Mouse (Mus musculus): Measurements from ENCODE around the gene Megf8. TPM values are rescaled to one million over a fixed set of nuclear protein-coding genes. Genes with fewer than 3 reads are reported as not detected.
A peak's percentile ranks its signal among the peaks of the same experiment; 100 is the strongest.
"Not testable (repeated sequence)": the region's sequence is repeated elsewhere in the genome, so short reads cannot be mapped to it uniquely, and the experiment has no call there.

Megf8 gene
- polyA plus RNA-seq, 1 experiment from 2014 or later, result 18.2 TPM

DNA sequence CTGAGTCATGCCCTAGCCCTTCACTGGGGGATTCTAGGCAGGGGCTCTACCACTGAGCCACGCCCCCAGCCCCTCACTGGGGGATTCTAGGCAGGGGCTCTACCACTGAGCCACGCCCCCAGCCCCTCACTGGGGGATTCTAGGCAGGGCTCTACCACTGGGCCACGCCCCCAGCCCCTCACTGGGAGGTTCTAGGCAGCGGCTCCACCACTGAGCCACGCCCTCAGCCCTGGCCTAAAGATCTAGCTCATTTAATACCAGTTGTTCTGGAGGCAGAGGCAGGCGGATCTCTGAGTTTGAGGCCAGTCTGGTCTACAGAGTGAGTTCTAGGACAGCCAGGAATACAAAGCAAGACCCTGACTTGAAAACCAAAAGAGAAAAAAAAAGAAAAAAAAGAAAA, 8.5 kb downstream of the Megf8 start:
- ATAC-seq (ENCODE audit: low FRiP score, low TSS enrichment); H3K9me3 ChIP-seq (ENCODE audit: low read length); H3K27me3 ChIP-seq (ENCODE audit: insufficient read depth, low read length); H3K27ac ChIP-seq (ENCODE audit: low read length); H3K4me2 ChIP-seq (replicated peaks; ENCODE audit: low read depth, low read length); H3K9ac ChIP-seq (replicated peaks; ENCODE audit: low read length); H3K4me3 ChIP-seq (ENCODE audit: low read length): not testable (repeated sequence)
- peaks cover 22% of the 10 kb centered on the region for H3K4me1 ChIP-seq (ENCODE audit: insufficient read depth, low read length)
- WGBS, result 97% methylated on average over 5 of the region's 6 CpGs
- peaks cover 13% of the 10 kb centered on the region for H3K36me3 ChIP-seq (ENCODE audit: insufficient read depth, low read length)

DNA sequence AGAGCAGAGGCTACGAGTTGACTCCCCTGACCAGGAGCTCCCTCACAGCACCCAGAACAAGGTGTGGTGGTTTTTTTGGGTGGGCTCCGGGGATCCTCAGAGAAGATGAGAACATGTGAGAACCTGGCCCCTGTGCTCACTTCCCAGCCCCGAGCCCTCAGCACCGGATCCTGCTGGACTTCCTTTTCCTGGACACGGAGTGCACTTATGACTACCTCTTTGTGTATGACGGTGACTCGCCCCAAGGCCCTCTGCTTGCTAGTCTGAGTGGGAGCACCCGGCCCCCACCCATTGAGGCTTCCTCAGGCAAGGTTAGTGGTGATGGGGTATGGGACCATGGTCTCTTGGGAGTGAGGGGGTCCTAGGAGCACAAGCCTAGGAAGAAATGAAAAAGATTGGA, 9.3 kb downstream of the Megf8 start:
- Histone ChIP-seq H3K4me3 (ENCODE audit: low read length) (no peak overlapping the region), H3K4me2 (replicated peaks; ENCODE audit: low read depth, low read length) (no peak overlapping the region), H3K27ac (ENCODE audit: low read length) (no peak overlapping the region), H3K36me3 (ENCODE audit: insufficient read depth, low read length) (peaks cover 21% of the 10 kb centered on the region), H3K9me3 (ENCODE audit: low read length) (no peaks in the 10 kb centered on the region), H3K4me1 (ENCODE audit: insufficient read depth, low read length) (peaks cover 21% of the 10 kb centered on the region), H3K27me3 (ENCODE audit: insufficient read depth, low read length) (no peaks in the 10 kb centered on the region), H3K9ac (replicated peaks; ENCODE audit: low read length) (no peak overlapping the region)
- WGBS, result 82% methylated on average over 8 of the region's 8 CpGs
- no peak for ATAC-seq (ENCODE audit: low FRiP score, low TSS enrichment)

DNA sequence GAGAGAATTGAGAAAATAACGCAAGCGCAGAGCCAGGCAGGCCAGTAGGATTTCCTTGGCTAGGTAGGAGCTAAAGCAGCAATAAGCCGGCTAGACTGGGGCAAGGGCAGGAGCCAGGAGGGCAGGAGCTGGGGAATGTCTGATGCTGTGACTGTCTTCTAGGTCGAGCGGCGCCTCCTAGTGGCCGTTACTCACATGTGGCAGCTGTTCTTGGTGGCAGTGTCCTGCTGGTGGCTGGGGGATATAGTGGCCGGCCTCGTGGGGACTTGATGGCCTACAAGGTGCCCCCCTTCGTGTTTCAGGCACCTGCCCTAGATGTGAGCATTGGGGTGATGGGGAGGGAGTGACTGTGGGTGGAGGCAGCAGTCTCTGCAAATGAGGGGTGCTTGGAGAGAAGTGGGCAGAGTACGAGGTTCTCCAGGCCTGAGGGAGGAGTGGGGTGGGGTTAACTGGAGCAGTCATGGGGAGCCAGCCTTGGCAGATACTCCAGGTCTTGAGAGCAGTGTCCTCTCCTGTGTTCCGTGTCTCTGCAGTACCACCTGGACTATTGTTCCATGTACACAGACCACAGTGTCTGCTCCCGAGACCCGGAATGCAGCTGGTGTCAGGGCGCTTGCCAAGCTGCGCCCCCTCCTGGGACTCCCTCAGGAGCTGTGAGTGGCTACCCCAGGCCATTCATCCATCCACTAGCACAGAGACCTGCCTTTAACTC, 16.8 kb downstream of the Megf8 start:
- WGBS, result 41% methylated on average over 16 of the region's 16 CpGs
- ATAC-seq (ENCODE audit: low FRiP score, low TSS enrichment), result peak; percentile 77; the same call in 1 of the 2 replicates
- Histone ChIP-seq H3K27ac (ENCODE audit: low read length) (no peak overlapping the region), H3K9ac (replicated peaks; ENCODE audit: low read length) (no peak overlapping the region), H3K4me2 (replicated peaks; ENCODE audit: low read depth, low read length) (no peak overlapping the region), H3K9me3 (ENCODE audit: low read length) (no peaks in the 10 kb centered on the region), H3K4me1 (ENCODE audit: insufficient read depth, low read length) (peaks cover 10% of the 10 kb centered on the region; the same call in 1 of the 2 replicates), H3K36me3 (ENCODE audit: insufficient read depth, low read length) (peaks cover 44% of the 10 kb centered on the region), H3K4me3 (ENCODE audit: low read length) (no peak overlapping the region), H3K27me3 (ENCODE audit: insufficient read depth, low read length) (no peaks in the 10 kb centered on the region)

DNA sequence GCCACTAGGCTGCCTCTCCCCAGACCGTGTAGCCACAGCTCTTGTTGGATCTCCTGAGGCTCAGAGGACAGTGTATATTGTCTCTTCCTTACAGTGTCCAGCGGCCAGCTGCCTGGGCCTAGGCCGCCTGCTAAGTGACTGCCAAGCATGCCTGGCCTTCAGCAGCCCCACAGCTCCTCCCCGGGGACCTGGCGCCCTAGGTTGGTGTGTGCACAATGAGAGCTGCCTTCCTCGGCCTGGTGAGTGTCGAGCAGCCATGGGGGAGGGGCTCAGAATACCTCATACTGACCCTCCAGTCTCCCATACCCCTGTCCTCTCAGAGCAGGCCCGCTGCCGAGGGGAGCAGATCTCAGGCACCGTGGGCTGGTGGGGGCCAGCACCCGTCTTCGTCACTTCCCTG, 17.5 kb downstream of the Megf8 start:
- H3K9ac ChIP-seq (replicated peaks; ENCODE audit: low read length), result no peak overlapping the region
- 83% methylated on average over 12 of the region's 12 CpGs for WGBS
- no peaks in the 10 kb centered on the region for H3K9me3 ChIP-seq (ENCODE audit: low read length)
- H3K4me2 ChIP-seq (replicated peaks; ENCODE audit: low read depth, low read length), result no peak overlapping the region
- H3K4me1 ChIP-seq (ENCODE audit: insufficient read depth, low read length), result peaks cover 10% of the 10 kb centered on the region; the same call in 1 of the 2 replicates
- H3K36me3 ChIP-seq (ENCODE audit: insufficient read depth, low read length), result peaks cover 44% of the 10 kb centered on the region
- H3K27ac ChIP-seq (ENCODE audit: low read length), result no peak overlapping the region
- H3K4me3 ChIP-seq (ENCODE audit: low read length), result no peak overlapping the region
- ATAC-seq (ENCODE audit: low FRiP score, low TSS enrichment), result peak; percentile 55; the same call in 1 of the 2 replicates
- no peaks in the 10 kb centered on the region for H3K27me3 ChIP-seq (ENCODE audit: insufficient read depth, low read length)

DNA sequence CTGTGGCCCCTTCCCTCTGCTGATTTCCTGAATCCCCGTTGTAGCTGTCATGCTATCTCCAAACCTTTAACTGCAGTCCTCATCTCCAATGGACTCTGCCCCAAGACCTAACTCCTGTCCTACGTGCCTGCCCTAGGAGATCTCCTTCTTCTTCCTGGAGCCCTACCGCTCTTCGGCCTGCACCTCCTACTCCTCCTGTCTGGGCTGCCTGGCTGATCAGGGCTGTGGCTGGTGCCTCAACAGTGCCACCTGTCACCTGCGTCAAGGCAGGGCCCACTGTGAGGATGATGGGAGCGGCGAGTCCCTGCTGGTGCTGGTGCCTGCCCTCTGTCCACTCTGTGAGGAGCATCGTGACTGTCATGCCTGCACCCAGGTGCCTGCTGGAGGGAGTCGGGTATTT, 22.4 kb downstream of the Megf8 start:
- Histone ChIP-seq H3K36me3 (ENCODE audit: insufficient read depth, low read length) (peaks cover 37% of the 10 kb centered on the region), H3K9me3 (ENCODE audit: low read length) (no peaks in the 10 kb centered on the region), H3K27ac (ENCODE audit: low read length) (no peak overlapping the region), H3K4me2 (replicated peaks; ENCODE audit: low read depth, low read length) (no peak overlapping the region), H3K9ac (replicated peaks; ENCODE audit: low read length) (no peak overlapping the region), H3K4me1 (ENCODE audit: insufficient read depth, low read length) (no peaks in the 10 kb centered on the region), H3K27me3 (ENCODE audit: insufficient read depth, low read length) (no peaks in the 10 kb centered on the region), H3K4me3 (ENCODE audit: low read length) (no peak overlapping the region)
- 89% methylated on average over 9 of the region's 9 CpGs for WGBS
- no peak for ATAC-seq (ENCODE audit: low FRiP score, low TSS enrichment)

DNA sequence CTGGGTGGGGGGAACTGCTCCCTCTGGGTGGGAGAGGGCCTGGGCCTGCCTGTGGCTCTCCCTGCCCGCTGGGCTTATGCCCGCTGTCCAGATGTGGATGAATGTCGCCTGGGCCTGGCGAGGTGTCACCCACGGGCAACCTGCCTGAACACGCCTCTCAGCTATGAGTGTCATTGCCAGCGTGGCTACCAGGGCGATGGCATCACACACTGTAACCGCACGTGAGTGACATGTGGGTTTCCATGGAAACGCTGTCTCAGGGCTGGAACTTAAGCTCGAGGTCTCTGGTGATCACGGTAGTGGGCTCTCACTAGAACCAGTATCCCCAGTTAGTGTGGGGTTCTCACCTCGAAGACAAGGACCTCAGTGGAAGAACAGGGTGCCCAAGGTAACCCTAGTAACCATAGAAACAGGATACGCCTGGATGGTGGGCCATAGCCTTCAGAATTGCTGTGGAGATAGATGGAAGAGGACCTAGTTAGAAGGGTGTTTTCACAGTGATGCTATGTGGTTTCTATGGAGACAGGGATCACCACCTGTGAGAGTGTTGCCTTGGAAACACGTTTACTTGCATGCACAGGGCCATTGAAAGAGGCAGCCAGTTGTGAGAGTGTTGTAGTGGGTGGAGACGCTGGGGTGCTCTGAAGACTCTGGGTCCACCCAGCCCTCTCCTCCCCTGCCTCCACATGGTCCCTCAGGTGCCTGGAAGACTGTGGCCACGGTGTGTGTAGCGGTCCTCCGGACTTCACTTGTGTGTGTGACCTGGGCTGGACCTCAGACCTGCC, 24.2 kb downstream of the Megf8 start:
- Histone ChIP-seq H3K36me3 (ENCODE audit: insufficient read depth, low read length) (peaks cover 29% of the 10 kb centered on the region), H3K4me3 (ENCODE audit: low read length) (no peak overlapping the region), H3K4me2 (replicated peaks; ENCODE audit: low read depth, low read length) (no peak overlapping the region), H3K27ac (ENCODE audit: low read length) (no peak overlapping the region), H3K9ac (replicated peaks; ENCODE audit: low read length) (no peak overlapping the region), H3K27me3 (ENCODE audit: insufficient read depth, low read length) (no peaks in the 10 kb centered on the region), H3K9me3 (ENCODE audit: low read length) (no peaks in the 10 kb centered on the region), H3K4me1 (ENCODE audit: insufficient read depth, low read length) (no peaks in the 10 kb centered on the region)
- WGBS, result 84% methylated on average over 20 of the region's 20 CpGs
- no peak for ATAC-seq (ENCODE audit: low FRiP score, low TSS enrichment)

DNA sequence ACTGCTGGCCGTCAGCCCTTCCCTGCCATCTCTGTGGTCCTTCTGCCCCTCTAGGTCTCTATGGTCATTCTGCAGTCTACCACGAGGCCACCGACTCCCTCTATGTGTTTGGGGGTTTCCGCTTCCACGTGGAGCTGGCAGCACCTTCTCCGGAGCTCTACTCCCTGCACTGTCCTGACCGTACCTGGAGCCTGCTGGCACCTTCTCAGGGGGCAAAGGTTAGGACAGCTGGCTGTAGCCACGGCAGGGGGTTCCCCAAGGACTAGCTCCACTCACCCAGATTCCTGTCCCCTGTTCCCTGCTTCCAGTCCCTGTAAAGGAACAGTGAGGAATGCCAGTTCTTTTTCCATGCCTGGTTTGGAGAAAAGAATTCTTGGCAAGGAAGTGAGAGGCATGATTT, 31.9 kb downstream of the Megf8 start:
- H3K36me3 ChIP-seq (ENCODE audit: insufficient read depth, low read length), result peaks cover 60% of the 10 kb centered on the region
- H3K27me3 ChIP-seq (ENCODE audit: insufficient read depth, low read length), result no peaks in the 10 kb centered on the region
- H3K4me2 ChIP-seq (replicated peaks; ENCODE audit: low read depth, low read length), result no peak overlapping the region
- WGBS, result 81% methylated on average over 8 of the region's 8 CpGs
- no peak overlapping the region for H3K27ac ChIP-seq (ENCODE audit: low read length)
- no peak overlapping the region for H3K4me3 ChIP-seq (ENCODE audit: low read length)
- H3K9ac ChIP-seq (replicated peaks; ENCODE audit: low read length), result no peak overlapping the region
- no peaks in the 10 kb centered on the region for H3K4me1 ChIP-seq (ENCODE audit: insufficient read depth, low read length)
- ATAC-seq (ENCODE audit: low FRiP score, low TSS enrichment), result no peak
- H3K9me3 ChIP-seq (ENCODE audit: low read length), result peaks cover 10% of the 10 kb centered on the region

DNA sequence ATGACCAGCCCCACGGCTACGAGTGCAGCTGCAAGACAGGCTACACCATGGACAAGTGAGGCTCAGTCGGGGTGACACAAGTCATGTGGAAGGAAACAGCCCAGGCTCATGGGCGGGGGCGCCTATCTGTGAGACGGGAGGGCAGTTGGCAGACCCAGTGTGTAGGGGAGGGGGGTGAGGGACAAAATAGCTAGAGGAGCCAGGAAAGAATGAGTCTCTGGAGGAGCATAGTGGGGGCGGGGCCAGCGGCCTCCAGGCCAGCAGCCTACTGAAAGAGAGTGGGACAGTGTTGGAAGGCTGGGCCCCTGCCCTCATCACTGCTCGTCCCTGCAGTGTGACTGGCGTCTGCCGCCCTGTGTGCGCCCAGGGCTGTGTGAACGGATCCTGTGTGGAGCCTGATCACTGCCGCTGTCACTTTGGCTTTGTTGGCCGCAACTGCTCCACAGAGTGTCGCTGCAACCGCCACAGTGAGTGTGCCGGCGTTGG, 41.8 kb downstream of the Megf8 start:
- H3K9me3 ChIP-seq (ENCODE audit: low read length), result no peaks in the 10 kb centered on the region
- WGBS, result 79% methylated on average over 19 of the region's 19 CpGs
- H3K9ac ChIP-seq (replicated peaks; ENCODE audit: low read length), result no peak overlapping the region
- no peak; the same call in 1 of the 2 replicates for ATAC-seq (ENCODE audit: low FRiP score, low TSS enrichment)
- H3K4me3 ChIP-seq (ENCODE audit: low read length), result no peak overlapping the region
- no peaks in the 10 kb centered on the region for H3K4me1 ChIP-seq (ENCODE audit: insufficient read depth, low read length)
- no peak overlapping the region for H3K4me2 ChIP-seq (replicated peaks; ENCODE audit: low read depth, low read length)
- H3K27me3 ChIP-seq (ENCODE audit: insufficient read depth, low read length), result no peaks in the 10 kb centered on the region
- H3K27ac ChIP-seq (ENCODE audit: low read length), result no peak overlapping the region
- H3K36me3 ChIP-seq (ENCODE audit: insufficient read depth, low read length), result peaks cover 45% of the 10 kb centered on the region

DNA sequence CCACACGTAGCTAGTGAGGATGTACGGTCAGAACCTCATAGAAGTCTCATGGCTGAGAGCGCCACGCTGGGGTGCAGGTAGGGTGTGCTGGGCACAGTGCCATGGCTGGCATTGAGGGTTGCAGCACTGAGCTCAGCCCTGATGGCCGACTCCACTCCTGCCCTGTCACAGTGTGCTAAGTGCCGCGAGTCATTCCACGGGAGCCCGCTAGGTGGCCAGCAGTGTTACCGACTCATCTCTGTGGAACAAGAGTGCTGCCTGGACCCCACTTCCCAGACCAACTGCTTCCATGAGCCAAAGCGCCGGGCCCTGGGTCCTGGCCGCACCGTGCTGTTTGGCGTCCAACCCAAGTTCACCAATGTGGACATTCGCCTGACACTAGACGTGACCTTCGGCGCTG, 46.2 kb downstream of the Megf8 start:
- Histone ChIP-seq H3K9ac (replicated peaks; ENCODE audit: low read length) (no peak overlapping the region), H3K36me3 (ENCODE audit: insufficient read depth, low read length) (peaks cover 47% of the 10 kb centered on the region), H3K4me3 (ENCODE audit: low read length) (no peak overlapping the region), H3K4me2 (replicated peaks; ENCODE audit: low read depth, low read length) (no peak overlapping the region), H3K9me3 (ENCODE audit: low read length) (no peaks in the 10 kb centered on the region), H3K4me1 (ENCODE audit: insufficient read depth, low read length) (peaks cover 4% of the 10 kb centered on the region), H3K27ac (ENCODE audit: low read length) (no peak overlapping the region), H3K27me3 (ENCODE audit: insufficient read depth, low read length) (peaks cover 21% of the 10 kb centered on the region)
- 86% methylated on average over 19 of the region's 19 CpGs for WGBS
- ATAC-seq (ENCODE audit: low FRiP score, low TSS enrichment), result no peak

DNA sequence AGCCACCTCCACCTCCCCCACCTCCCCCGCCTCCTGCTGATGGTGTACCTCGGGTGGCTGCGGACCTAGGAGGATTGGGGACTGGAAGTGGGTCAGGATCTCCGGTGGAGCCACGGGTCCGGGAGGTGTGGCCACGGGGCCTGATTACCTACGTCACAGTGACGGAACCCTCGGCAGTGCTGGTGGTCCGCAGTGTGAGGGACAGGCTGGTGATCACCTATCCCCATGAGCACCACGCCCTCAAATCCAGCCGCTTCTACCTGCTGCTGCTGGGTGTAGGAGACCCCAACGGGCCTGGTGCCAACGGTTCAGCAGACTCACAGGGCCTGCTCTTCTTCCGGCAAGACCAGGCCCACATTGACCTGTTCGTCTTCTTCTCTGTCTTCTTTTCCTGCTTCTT, 46.7 kb downstream of the Megf8 start:
- H3K9ac ChIP-seq (replicated peaks; ENCODE audit: low read length), result no peak overlapping the region
- ATAC-seq (ENCODE audit: low FRiP score, low TSS enrichment), result no peak
- no peaks in the 10 kb centered on the region for H3K9me3 ChIP-seq (ENCODE audit: low read length)
- 93% methylated on average over 17 of the region's 17 CpGs for WGBS
- H3K27me3 ChIP-seq (ENCODE audit: insufficient read depth, low read length), result peaks cover 26% of the 10 kb centered on the region
- H3K4me2 ChIP-seq (replicated peaks; ENCODE audit: low read depth, low read length), result no peak overlapping the region
- H3K4me1 ChIP-seq (ENCODE audit: insufficient read depth, low read length), result peaks cover 4% of the 10 kb centered on the region
- H3K36me3 ChIP-seq (ENCODE audit: insufficient read depth, low read length), result peaks cover 44% of the 10 kb centered on the region
- H3K27ac ChIP-seq (ENCODE audit: low read length), result no peak overlapping the region
- H3K4me3 ChIP-seq (ENCODE audit: low read length), result no peak overlapping the region

Measured in kidney, embryonic 16.5 days (tissue).